Mouse (Mus musculus) lung, postnatal 36 days (tissue): Measurements from ENCODE around the gene Klk1b5.

Experiments used
- DNase-seq: peaks from one replicate; pipeline ENCODE4 v3.0.0; 2022; ENCODE audit warnings: mixed read lengths

The Klk1b5 gene

DNA sequence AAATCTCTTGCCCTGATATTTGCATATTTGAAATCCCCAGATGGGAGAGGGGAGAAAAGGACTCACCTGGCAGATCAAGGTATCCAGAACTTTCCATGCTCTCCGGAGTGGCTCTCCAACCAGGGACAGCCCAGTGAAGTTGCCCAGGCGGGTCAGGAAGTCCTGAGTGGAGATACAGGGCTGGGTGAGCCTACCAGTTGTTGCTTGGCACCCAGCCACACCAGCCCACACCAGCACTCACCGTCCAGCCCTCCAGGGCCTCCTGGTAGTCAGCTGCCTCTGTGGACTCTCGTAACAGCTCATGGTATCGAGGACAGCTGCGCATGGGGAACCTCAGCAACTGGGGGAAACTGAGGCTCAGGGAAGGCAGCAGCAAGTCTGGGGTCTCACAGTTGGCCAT, 39.2 kb downstream of the Klk1b5 start:
- DNase-seq = no peak

DNA sequence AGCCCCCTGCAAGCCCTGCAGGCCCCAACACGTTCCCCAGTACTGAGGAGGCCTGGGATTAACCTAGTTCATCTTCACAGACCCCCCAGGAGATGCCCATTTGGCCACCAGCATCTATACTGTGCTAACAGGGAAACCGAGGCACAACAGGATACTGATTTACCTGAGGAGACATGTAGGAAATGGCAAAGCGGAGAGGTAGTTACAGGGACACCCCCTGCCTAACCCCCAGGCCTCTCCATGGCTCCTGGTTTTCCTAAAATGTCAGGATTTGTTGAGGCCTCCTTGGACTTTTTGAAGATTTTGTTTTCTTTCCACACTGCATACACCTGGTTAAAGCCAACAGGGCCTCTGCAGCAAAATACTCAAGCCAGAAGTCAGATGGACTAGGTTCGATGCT, 41.5 kb downstream of the Klk1b5 start, which contains the start of gene Acp4:
Acp4 (minus strand) TSS at position 101 of the 400 bp plus-strand sequence.
- no peak for DNase-seq

DNA sequence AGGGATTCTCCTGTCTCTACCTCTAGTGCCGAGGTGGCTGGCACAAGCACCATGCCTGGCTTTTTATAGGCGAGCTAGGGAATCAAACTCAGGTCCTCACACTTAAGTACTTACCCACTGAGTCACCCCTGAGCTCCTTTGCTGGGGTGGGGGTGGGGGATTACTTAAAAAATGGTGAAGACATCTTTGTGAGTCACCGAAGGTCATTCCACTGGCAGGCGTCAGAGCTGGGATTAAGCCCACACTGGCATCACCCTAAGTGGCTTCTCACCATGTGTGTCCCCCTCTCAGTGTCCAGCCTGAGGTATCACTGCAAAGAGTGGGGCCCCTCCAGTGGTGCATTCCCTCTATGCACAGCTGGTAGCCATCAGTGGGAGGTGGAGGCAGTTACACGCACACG, 44.7 kb downstream of the Klk1b5 start:
- DNase-seq = no peak

DNA sequence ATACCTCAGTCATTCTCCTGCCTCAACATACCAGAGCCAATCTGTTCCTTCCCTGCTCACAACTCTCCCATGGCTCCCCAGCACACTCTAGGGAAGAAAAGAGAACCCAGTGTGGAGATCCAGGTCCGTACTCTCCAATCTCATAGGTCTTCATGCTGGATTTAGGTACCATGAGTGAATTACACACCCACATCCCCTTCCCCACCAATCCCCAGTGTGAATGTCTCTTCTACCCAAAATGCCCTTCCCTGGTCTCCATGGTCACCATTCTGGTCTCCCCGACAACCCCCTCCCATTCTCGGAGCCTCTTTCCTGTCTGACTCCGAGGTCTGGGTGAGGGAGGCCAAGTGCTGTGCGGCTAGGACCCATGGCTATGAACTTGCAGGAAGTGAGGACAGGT, 45.4 kb downstream of the Klk1b5 start, which contains the start of gene Gm15517:
Gm15517 (plus strand) TSS at position 301 of the 400 bp plus-strand sequence.
- DNase-seq = no peak

DNA sequence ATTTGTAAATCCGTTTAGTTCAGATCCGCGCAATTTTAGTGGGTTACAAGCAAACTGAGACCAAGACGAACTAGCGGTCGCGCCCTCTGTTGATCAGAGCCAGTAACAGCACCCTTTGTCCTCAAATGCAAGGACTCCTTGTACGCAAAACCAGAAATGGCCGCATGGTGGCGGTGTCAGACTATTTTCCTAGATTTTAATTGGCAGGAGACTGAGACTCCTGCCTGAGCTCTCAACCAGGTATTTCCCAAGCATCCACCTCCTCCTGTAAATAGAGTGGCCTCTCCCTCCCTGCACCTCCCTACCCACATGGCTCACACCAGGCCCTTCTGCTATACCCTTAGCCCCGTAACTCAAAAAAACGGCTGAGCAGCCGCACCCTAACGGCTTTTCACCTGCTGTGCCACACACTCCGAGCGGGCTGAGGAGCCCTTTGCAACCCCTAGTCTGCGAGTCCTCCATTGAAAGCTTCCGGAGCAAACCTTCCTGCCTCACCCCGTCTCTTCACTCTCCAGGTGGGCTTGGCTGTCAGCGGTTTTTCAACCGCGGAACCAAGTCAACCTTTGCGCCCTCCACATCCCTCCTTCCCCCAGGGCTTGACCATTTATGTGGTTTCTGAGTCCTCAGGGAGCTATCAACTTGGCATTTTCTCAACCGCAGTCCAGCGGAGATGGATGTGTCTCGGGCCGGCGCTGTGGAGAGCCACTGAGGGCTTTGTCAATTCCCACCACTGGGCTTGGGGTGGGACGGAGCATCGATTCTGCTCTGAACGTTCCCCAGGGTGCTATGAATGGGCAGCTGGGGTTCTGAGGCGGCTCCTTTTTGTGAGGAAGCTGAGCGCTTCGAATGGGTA, 47.3 kb downstream of the Klk1b5 start:
- peak; percentile 98 for DNase-seq

DNA sequence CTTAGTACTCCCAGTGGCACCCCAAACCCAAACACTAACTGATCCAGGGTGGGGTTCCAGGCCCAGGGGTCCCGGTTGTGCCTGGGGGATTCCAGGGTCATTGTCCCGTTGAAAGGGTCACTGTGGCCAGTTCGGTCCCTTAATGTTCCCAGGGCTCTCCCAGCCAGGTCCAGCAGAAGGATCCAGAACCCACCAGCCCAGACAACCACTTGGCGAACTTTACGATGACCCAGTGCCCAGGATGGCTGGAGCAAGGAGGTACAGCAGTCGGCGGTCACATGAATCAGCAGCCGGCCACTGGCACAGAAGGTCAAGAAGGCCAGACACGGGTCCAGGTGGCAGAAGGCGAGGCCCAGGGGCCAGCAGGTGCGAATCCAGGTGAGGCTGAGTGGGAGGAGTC, 52.4 kb downstream of the Klk1b5 start:
- DNase-seq = no peak

DNA sequence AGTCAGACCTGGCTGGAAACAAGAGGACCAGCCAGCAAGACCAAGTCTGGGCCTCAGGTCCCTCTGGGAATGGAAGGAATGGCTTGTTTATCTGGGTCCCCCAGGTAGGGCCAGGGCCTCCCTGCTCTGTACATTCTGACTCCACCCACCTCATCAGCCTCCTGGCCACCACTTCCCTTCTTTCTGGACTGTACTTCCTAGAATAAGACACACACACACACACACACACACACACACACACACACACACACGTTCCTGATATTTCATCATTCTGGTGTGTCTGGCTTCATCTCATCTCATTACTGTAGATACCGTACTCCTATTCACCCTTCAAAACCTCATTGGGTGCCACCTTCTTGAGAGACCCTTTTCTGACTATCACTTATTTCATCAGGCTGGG, 53.7 kb downstream of the Klk1b5 start:
- no peak for DNase-seq
